Mouse (Mus musculus) neural tube, embryonic 13.5 days (tissue): ENCODE results near the gene Zfp106. TPM values are rescaled to one million over a fixed set of nuclear protein-coding genes. Genes with fewer than 3 reads are reported as not detected.

Source experiments
- ATAC-seq: fragments of 200-750 bp; cut with Nextera tagmentation; 2 replicates; pipeline ENCODE4 v1.8.0; 2017; ENCODE audit warnings: low read depth, mild to moderate bottlenecking, moderate TSS enrichment, moderate library complexity
- H3K27ac ChIP-seq: fragments of 300-500 bp; sonication (generic); replicated peaks from 2 replicates; pipeline ENCODE4 v1.5.1; 2015; ENCODE audit warnings: moderate library complexity, mild to moderate bottlenecking, inconsistent platforms
- H3K27me3 ChIP-seq: fragments of 300-500 bp; sonication (generic); 2 replicates; pipeline ENCODE4 v1.6.1; 2015; ENCODE audit warnings: mild to moderate bottlenecking, inconsistent platforms
- H3K36me3 ChIP-seq: fragments of 300-500 bp; sonication (generic); 2 replicates; pipeline ENCODE4 v1.6.1; 2015; ENCODE audit warnings: mild to moderate bottlenecking, inconsistent platforms
- H3K4me1 ChIP-seq: fragments of 300-500 bp; sonication (generic); replicated peaks from 2 replicates; pipeline ENCODE4 v1.6.1; 2015; ENCODE audit warnings: inconsistent platforms
- H3K4me2 ChIP-seq: fragments of 300-500 bp; sonication (generic); 2 replicates; pipeline ENCODE4 v1.6.1; 2015; ENCODE audit warnings: inconsistent platforms, mild to moderate bottlenecking, moderate library complexity
- H3K4me3 ChIP-seq: fragments of 300-500 bp; sonication (generic); 2 replicates; pipeline ENCODE4 v1.5.1; 2015; ENCODE audit warnings: mild to moderate bottlenecking, inconsistent platforms
- H3K9ac ChIP-seq: fragments of 300-500 bp; sonication (generic); 2 replicates; pipeline ENCODE4 v1.6.1; 2015; ENCODE audit warnings: moderate library complexity, mild to moderate bottlenecking, inconsistent platforms
- H3K9me3 ChIP-seq: fragments of 300-500 bp; sonication (generic); 2 replicates; pipeline ENCODE4 v1.6.1; 2016; ENCODE audit warnings: inconsistent platforms
- WGBS: fragments of 180-500 bp; shearing (Covaris S2); methylation state at CpG from one replicate; pipeline ENCODE4 v1.1.7; 2015; 5-methylcytosine and 5-hydroxymethylcytosine counted together
- polyA plus RNA-seq: library from polyadenylated mRNA; unstranded; fragments of >200 nt; fragmentation: Nextera tagmentation; extraction: Ambion mirVana; gene quantifications from 2 replicates; pipeline ENCODE4 v1.2.1, GENCODE M21; 2015

The Zfp106 gene
- polyA plus RNA-seq, 1 experiment from 2014 or later = 37.3 TPM

DNA sequence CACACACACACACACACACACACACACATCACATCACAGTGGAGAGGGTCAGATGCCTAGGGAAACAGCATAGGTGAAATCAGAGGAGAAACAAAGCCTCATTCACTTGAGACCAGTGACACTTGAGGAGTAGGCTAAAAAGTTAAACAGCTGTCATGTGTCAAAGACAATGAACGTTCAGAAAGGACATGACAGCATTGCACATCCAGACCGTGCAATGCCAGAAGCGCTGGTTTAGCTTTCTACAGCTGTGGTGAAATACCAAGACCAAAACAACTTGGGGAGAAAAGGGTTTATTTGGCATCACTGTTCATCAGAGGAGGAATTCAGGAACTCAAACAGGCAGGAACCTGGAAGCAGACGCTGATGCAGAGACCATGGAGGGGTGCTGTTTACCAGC, 70.4 kb downstream of the Zfp106 start:
- ATAC-seq = no peak
- 76% methylated on average over 4 of the region's 4 CpGs for WGBS

DNA sequence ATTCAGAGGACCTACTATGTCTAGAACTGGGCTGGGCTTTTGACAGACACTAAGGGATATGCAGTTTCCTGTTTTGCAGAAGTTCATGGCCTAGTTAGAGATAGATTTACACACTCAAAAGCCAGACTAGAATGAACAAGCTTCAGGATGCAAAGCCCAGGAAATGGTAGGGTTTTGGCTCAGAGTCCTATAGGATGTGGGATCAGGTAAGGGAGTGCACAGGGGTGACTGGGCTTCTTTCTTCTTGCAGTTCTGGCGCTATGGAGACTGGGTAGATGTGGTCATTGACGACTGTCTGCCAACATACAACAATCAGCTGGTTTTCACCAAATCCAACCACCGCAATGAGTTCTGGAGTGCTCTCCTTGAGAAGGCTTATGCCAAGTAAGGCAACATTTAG, 79.4 kb downstream of the Zfp106 start:
- no peaks in the 10 kb centered on the region for H3K27me3 ChIP-seq
- no peak overlapping the region for H3K27ac ChIP-seq
- H3K9me3 ChIP-seq = no peaks in the 10 kb centered on the region
- WGBS = 91% methylated on average over 3 of the region's 3 CpGs
- H3K4me3 ChIP-seq = no peak overlapping the region
- no peak for ATAC-seq
- no peaks in the 10 kb centered on the region for H3K4me1 ChIP-seq
- no peaks in the 10 kb centered on the region for H3K36me3 ChIP-seq
- no peak overlapping the region for H3K9ac ChIP-seq
- H3K4me2 ChIP-seq = no peak overlapping the region

More for the DNA sequence above, 70.4 kb downstream of the Zfp106 start:
- H3K9ac ChIP-seq = no peak overlapping the region
- no peaks in the 10 kb centered on the region for H3K27me3 ChIP-seq
- no peaks in the 10 kb centered on the region for H3K4me1 ChIP-seq
- no peak overlapping the region for H3K27ac ChIP-seq
- no peaks in the 10 kb centered on the region for H3K9me3 ChIP-seq
- no peak overlapping the region for H3K4me2 ChIP-seq
- H3K4me3 ChIP-seq = no peak overlapping the region
- no peaks in the 10 kb centered on the region for H3K36me3 ChIP-seq

DNA sequence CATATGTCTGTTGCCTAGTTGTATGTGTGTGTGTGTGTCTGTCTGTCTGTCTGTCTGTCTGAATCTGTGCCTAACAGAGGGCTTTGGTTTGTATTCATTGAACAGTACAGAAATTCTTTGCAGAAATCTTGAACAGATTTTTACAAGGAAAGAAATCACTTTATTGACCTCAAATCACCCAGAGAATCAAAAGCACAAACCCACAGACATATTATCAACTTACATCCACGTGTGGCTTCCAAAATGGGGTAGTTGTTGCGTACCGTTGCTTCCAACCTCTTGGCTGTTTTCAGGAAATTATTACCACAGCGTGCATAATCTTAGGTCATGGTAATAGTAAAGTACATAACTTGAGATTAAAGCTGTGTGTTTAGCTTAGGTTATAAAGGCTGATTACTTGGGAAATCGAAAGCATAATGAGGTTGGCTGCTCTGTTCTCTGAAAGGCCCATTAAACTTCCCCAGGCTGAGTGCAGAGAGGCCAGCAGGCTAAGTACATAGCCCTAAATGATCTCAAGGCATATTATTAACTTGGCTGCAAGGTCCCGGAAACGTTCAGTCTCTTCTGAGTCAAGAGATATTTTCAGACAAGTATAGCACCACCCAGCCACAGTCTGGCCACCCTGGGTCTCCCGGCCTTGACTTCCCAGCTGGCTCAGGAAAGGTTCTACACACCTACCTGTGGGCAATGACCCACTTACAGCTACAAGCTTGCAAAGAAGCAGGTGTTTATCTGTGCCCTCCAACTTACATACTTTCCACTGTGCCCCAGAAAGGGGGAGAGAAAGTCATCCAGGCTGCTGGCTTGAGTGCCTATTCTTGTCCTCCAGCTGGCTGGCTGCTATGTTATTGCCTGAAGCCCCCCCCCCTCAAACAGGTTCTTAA, 80.9 kb downstream of the Zfp106 start:
- no peaks in the 10 kb centered on the region for H3K9me3 ChIP-seq
- no peak overlapping the region for H3K4me3 ChIP-seq
- no peaks in the 10 kb centered on the region for H3K4me1 ChIP-seq
- 78% methylated on average over 8 of the region's 8 CpGs for WGBS
- H3K4me2 ChIP-seq = no peak overlapping the region
- no peaks in the 10 kb centered on the region for H3K36me3 ChIP-seq
- no peaks in the 10 kb centered on the region for H3K27me3 ChIP-seq
- no peak overlapping the region for H3K27ac ChIP-seq
- H3K9ac ChIP-seq = no peak overlapping the region
- ATAC-seq = no peak

DNA sequence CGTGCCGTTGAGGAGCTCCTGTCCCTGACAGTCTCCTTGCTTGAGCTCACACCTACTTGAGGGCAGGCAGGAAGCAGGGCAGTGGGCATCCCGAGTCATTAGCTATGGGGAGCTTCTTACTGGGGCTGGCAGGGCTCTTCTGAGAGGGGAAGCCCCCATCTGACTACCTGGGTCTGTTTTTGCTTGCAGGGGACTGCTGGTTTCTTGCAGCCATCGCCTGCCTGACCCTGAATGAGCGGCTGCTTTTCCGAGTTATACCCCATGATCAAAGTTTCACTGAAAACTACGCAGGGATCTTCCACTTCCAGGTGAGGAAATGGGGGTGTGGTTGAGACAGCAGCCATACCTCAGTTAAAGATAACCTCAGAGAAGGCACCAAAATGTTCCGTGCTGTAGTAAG, 81.7 kb downstream of the Zfp106 start:
- H3K9ac ChIP-seq = no peak overlapping the region
- H3K4me2 ChIP-seq = no peak overlapping the region
- H3K4me3 ChIP-seq = no peak overlapping the region
- H3K4me1 ChIP-seq = no peaks in the 10 kb centered on the region
- no peak overlapping the region for H3K27ac ChIP-seq
- H3K9me3 ChIP-seq = no peaks in the 10 kb centered on the region
- no peaks in the 10 kb centered on the region for H3K27me3 ChIP-seq
- 82% methylated on average over 8 of the region's 8 CpGs for WGBS
- no peaks in the 10 kb centered on the region for H3K36me3 ChIP-seq
- no peak for ATAC-seq

DNA sequence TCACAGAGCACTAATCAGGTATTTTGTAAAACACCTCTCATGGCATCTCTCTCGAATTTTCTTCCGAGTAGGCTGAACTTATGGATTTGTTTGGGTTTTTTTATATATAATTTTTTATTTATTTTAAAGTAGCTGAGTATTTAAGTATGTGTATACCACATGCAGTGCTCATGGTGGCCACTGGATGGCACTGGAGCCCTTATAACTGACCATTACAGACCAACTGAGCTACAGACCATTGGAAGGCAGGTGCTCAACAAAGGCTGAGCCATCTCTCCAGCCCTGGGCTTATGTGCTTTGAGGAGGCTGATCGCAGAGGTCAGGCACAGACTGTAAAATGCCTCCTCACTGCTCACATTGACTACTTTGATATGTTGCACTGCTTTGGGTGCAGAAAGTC, 85.0 kb downstream of the Zfp106 start:
- Histone ChIP-seq H3K9ac (no peak overlapping the region), H3K4me3 (no peak overlapping the region), H3K4me2 (no peak overlapping the region), H3K4me1 (no peaks in the 10 kb centered on the region), H3K36me3 (no peaks in the 10 kb centered on the region), H3K27ac (no peak overlapping the region), H3K27me3 (no peaks in the 10 kb centered on the region), H3K9me3 (no peaks in the 10 kb centered on the region)
- 65% methylated on average over 3 of the region's 3 CpGs for WGBS
- ATAC-seq = no peak

DNA sequence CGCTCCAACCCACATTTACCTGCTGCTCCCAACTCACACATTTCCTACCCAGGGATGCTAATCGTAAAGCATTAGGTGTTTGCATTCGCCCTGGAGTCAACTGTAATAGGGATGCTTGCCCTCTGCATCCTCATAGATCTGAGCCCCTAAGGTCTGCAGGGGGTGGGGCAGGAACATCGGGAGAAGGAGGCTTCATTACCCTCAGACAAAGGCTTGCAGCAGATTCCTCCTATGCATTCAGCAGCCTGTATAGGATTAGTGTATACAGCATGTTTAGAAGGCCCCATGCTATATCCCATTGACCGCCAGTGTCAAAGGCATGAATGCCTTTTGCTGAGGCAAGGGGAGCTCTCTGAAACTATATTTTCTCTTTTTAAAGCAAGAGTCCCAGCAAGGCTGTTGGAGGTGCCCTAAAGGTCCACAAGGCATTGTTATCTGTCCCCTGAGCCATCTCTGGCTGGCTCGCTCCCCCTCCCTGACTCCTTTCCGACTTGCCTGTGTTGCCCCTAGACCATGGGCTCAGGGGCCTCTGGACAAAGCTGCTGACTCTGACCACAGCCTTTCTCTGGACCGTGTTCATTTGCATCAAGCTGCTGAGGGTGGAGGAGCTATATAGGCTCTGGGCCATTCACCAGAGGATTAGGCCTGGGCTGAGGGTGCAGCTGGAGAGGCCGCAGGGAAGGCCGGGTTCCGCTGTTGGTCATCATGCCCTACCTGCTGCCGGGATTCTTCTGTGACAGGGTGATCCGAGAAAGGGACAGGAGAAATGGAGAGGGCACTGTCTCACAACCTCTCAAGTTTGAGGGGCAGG, 87.2 kb downstream of the Zfp106 start:
- WGBS = 67% methylated on average over 13 of the region's 13 CpGs
- H3K4me1 ChIP-seq = no peaks in the 10 kb centered on the region
- H3K9me3 ChIP-seq = no peaks in the 10 kb centered on the region
- no peaks in the 10 kb centered on the region for H3K36me3 ChIP-seq
- no peaks in the 10 kb centered on the region for H3K27me3 ChIP-seq
- no peak overlapping the region for H3K27ac ChIP-seq
- no peak overlapping the region for H3K9ac ChIP-seq
- no peak for ATAC-seq
- no peak overlapping the region for H3K4me2 ChIP-seq
- no peak overlapping the region for H3K4me3 ChIP-seq

DNA sequence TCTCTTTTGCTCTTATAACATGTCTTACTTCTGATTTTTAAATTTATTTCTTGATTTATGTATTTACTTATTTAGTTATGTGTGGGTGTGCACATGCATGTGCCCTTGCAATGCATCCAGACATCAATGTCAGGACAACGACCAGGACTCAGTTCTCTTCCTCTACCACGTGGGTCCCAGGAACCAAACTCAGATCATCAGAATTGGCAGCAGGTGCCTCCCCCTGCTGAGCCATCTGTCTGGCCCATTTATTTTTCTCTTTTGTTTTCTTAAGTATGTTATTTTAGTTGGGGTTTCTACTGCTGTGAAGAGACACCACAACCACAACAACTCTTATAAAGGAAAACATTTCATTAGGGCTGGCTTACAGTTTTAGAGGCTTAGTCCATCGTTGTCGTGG, 92.8 kb downstream of the Zfp106 start:
- no peak overlapping the region for H3K9ac ChIP-seq
- no peaks in the 10 kb centered on the region for H3K4me1 ChIP-seq
- H3K9me3 ChIP-seq = no peaks in the 10 kb centered on the region
- 74% methylated on average over 4 of the region's 4 CpGs for WGBS
- no peak overlapping the region for H3K4me3 ChIP-seq
- no peaks in the 10 kb centered on the region for H3K27me3 ChIP-seq
- no peak overlapping the region for H3K27ac ChIP-seq
- ATAC-seq = no peak
- no peak overlapping the region for H3K4me2 ChIP-seq
- no peaks in the 10 kb centered on the region for H3K36me3 ChIP-seq

DNA sequence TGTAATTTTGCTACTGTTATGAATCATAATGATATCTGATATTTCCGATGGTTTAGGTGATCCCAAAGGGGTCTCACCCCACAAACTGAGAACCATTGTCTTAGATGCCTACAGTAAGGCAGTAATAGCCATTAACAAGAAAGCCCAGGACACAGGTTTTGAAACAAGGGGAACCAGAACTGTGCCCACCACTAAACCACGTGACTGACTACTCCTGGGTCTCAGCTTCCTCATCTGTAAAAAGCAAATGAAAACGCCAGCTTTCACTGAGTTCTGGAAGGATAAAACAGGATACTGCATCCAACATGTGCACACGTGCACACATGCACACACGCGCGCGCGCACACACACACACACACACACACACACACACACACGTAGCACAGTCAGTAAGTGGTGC, 93.9 kb downstream of the Zfp106 start:
- H3K36me3 ChIP-seq = no peaks in the 10 kb centered on the region
- H3K4me3 ChIP-seq = no peak overlapping the region
- no peaks in the 10 kb centered on the region for H3K9me3 ChIP-seq
- 93% methylated on average over 10 of the region's 10 CpGs for WGBS
- no peaks in the 10 kb centered on the region for H3K4me1 ChIP-seq
- no peaks in the 10 kb centered on the region for H3K27me3 ChIP-seq
- ATAC-seq = no peak
- H3K9ac ChIP-seq = no peak overlapping the region
- no peak overlapping the region for H3K27ac ChIP-seq
- no peak overlapping the region for H3K4me2 ChIP-seq

DNA sequence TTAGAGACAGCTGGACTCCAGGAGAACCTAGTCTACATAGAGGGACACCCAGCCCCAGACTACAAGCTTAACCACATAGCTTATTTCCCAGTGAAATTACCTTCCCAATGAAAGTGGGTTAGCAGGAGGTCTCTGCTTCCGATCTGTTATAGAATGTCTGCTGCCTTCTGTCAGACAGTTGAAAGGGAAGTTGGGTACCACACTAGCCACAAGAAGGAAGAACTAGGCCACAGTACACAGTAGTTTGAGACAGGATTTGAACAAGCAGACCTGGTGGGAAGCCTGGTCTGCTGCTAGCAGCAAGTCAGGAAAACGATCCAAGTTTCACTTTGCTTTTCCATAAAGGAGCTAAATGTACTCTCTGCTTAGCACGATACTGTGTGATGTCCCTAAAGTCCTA, 94.4 kb downstream of the Zfp106 start:
- H3K27ac ChIP-seq = no peak overlapping the region
- H3K27me3 ChIP-seq = no peaks in the 10 kb centered on the region
- H3K9me3 ChIP-seq = no peaks in the 10 kb centered on the region
- no peak overlapping the region for H3K4me3 ChIP-seq
- H3K4me1 ChIP-seq = no peaks in the 10 kb centered on the region
- no peaks in the 10 kb centered on the region for H3K36me3 ChIP-seq
- H3K4me2 ChIP-seq = no peak overlapping the region
- WGBS = 92% methylated on average over 3 of the region's 3 CpGs
- ATAC-seq = no peak
- H3K9ac ChIP-seq = no peak overlapping the region

DNA sequence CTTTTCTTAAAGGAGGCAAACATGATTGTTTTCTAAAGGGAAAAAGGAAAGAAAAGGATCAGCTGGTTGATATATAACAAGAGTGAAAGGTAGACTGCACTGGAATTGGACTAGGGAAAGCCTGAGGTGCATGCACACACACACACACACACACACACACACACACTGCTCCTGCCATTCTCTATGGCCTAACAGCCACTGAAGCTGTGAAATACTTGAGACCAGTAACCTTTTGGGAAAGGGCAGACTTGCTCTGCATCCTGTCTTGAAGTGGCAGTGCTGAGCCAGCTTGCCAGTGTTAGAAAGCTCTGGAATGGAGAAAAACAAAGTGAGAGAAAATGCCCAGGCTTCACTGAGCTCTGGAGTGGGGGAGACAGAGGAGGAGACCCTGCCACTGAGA, 95.6 kb downstream of the Zfp106 start:
- no peak overlapping the region for H3K4me3 ChIP-seq
- H3K4me1 ChIP-seq = no peaks in the 10 kb centered on the region
- H3K4me2 ChIP-seq = no peak overlapping the region
- no peaks in the 10 kb centered on the region for H3K9me3 ChIP-seq
- no peaks in the 10 kb centered on the region for H3K36me3 ChIP-seq
- no peak overlapping the region for H3K9ac ChIP-seq
- H3K27ac ChIP-seq = no peak overlapping the region
- H3K27me3 ChIP-seq = no peaks in the 10 kb centered on the region
- ATAC-seq = no peak

DNA sequence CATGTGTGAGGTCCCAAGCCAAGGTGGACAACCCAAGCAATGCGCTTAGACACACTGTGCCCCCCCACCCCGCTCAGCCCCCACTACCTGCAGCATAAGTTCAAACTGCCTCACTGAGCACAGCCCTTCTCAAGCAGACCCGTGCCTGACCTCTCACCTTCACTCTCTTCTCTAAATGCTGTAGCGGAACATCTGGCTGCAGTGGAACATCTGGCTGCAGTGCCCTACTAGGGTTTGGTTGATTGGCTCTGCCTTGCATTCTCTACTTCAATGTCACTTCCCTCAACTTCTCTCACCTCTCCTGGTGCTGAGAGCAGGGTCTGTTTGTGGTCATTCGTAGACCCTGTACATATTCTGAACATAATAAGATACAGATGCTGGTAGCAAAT, 98.3 kb downstream of the Zfp106 start:
- no peak overlapping the region for H3K9ac ChIP-seq
- no peak for ATAC-seq
- no peaks in the 10 kb centered on the region; the same call in 1 of the 2 replicates for H3K36me3 ChIP-seq
- H3K27ac ChIP-seq = no peak overlapping the region
- H3K4me1 ChIP-seq = no peaks in the 10 kb centered on the region
- H3K9me3 ChIP-seq = no peaks in the 10 kb centered on the region
- no peak overlapping the region for H3K4me2 ChIP-seq
- H3K27me3 ChIP-seq = no peaks in the 10 kb centered on the region
- no peak overlapping the region for H3K4me3 ChIP-seq
- 88% methylated on average over 5 of the region's 5 CpGs for WGBS

DNA sequence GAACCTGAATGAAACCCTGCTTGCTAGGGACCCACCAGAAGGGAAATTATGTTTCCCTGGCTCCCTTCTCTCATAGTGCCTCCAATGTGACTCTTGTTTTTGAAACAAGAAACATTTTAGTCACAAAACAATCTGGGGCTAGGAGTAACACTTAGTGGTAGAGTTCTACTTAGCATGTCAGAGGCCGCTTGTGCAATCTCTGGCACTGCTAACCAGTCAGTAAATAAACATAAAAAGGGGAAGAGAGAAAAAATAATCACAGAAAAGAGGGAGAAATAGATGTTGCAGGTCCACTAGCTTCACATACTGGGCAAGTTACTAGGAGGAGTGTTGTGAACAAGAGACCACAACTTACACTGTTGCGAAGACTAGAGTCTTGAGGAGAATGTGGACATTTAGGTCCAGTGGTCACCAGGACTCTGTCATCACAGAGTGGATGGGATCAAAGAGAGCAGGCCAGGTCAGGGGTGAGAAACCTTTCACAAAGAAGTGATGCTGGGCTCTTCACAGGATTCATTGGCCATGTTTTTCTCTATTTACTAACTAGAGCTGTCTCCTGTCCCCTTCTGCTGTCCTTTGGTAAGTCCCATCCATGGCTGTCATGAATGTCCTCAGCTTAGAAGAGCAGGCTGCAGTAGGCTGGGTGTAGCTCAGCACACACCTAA, 98.8 kb downstream of the Zfp106 start:
- Histone ChIP-seq H3K27ac (no peak overlapping the region), H3K27me3 (no peaks in the 10 kb centered on the region), H3K9ac (no peak overlapping the region), H3K9me3 (no peaks in the 10 kb centered on the region), H3K36me3 (no peaks in the 10 kb centered on the region; the same call in 1 of the 2 replicates), H3K4me3 (no peak overlapping the region), H3K4me1 (no peaks in the 10 kb centered on the region), H3K4me2 (no peak overlapping the region)
- WGBS = 88% methylated on average over 2 of the region's 2 CpGs
- no peak for ATAC-seq
